Mouse (Mus musculus): ENCODE measurements around the gene 4921509C19Rik.
"Not testable (repeated sequence)": the region's sequence is repeated elsewhere in the genome, so short reads cannot be mapped to it uniquely, and the experiment has no call there.

The 4921509C19Rik gene

GRCm38 (mm10) chr2:151476053-151476452, at the start of gene 4921509C19Rik:
TSS of gene 4921509C19Rik (minus strand) at chr2:151476153.
- DNase-seq = not testable (repeated sequence)

- no peak for DNase-seq
These were observed 49.6 kb upstream of the 4921509C19Rik start for GRCm38 (mm10) chr2:151525520-151525919.

GRCm38 (mm10) chr2:151524324-151525041, 48.5 kb upstream of the 4921509C19Rik start:
- DNase-seq = no peak

GRCm38 (mm10) chr2:151519000-151519399, 43.0 kb upstream of the 4921509C19Rik start:
- DNase-seq = no peak

GRCm38 (mm10) chr2:151513525-151514285, 37.8 kb upstream of the 4921509C19Rik start:
- DNase-seq = no peak

- peak; percentile 24 to 34 for DNase-seq
These were observed 36.2 kb upstream of the 4921509C19Rik start for GRCm38 (mm10) chr2:151512199-151512598.

- DNase-seq = no peak
These were observed 28.3 kb upstream of the 4921509C19Rik start for GRCm38 (mm10) chr2:151504226-151504625.

- no peak for DNase-seq
These were observed 24.6 kb upstream of the 4921509C19Rik start for GRCm38 (mm10) chr2:151500442-151501007.

- no peak for DNase-seq
These were observed 22.4 kb upstream of the 4921509C19Rik start for GRCm38 (mm10) chr2:151498358-151498757.

GRCm38 (mm10) chr2:151494035-151494803, 18.3 kb upstream of the 4921509C19Rik start, which contains the start of gene Nsfl1c:
TSS of gene Nsfl1c (plus strand) at chr2:151494182.
- DNase-seq = peak; percentile 96 to 98

GRCm38 (mm10) chr2:151486496-151486895, 10.5 kb upstream of the 4921509C19Rik start:
- no peak for DNase-seq

GRCm38 (mm10) chr2:151434971-151435370, 41.0 kb downstream of the 4921509C19Rik start:
- not testable (repeated sequence) for DNase-seq

- peak in 1 of 2 experiments; percentile 3 for DNase-seq
These were observed 41.8 kb downstream of the 4921509C19Rik start for GRCm38 (mm10) chr2:151434203-151434602.
